Mouse (Mus musculus) hematopoietic stem cell, adult 5-6 weeks (primary cell): ENCODE results near the gene Deaf1. TPM values are rescaled to one million over a fixed set of nuclear protein-coding genes. Genes with fewer than 3 reads are reported as not detected.

Experiments used
- total RNA-seq: library from RNA; stranded (forward); fragments of 172-1452, 232-1000 nt; gene quantifications from 2 replicates; pipeline ENCODE4 v1.2.3, GENCODE M21; 2017

Gene Deaf1
- total RNA-seq, 1 experiment from 2014 or later: 25.8 TPM

Other genes starting within 250 kb of the Deaf1 start
- 1.2 and 2.3 TPM in 2 replicates for gene Pkp3, start 249.5 kb downstream of the Deaf1 start, total RNA-seq
- 22.0 and 32.5 TPM in 2 replicates for gene Sigirr, start 227.1 kb downstream of the Deaf1 start, total RNA-seq
- not detected in 2 replicates for gene Ano9, start 209.9 kb downstream of the Deaf1 start, total RNA-seq
- gene Ptdss2, start 205.3 kb downstream of the Deaf1 start, total RNA-seq: 6.4 and 9.6 TPM in 2 replicates
- gene Rnh1, start 154.8 kb downstream of the Deaf1 start, total RNA-seq: 34.4 and 61.9 TPM in 2 replicates
- 15.0 and 19.7 TPM in 2 replicates for gene Hras, start 133.7 kb downstream of the Deaf1 start, total RNA-seq
- 0.60 and 0.75 TPM in 2 replicates for gene Lrrc56, start 133.5 kb downstream of the Deaf1 start, total RNA-seq
- gene Lmntd2, start 113.6 kb downstream of the Deaf1 start, total RNA-seq: 1.6 TPM in 1 of 2 replicates, not detected in the other
- gene Rassf7, start 111.8 kb downstream of the Deaf1 start, total RNA-seq: 4.9 and 5.1 TPM in 2 replicates
- gene Phrf1, start 98.9 kb downstream of the Deaf1 start, total RNA-seq: 52.5 and 77.3 TPM in 2 replicates
- 15.4 and 26.7 TPM in 2 replicates for gene Irf7, start 61.2 kb downstream of the Deaf1 start, total RNA-seq
- not detected in 2 replicates for gene Cdhr5, start 50.9 kb downstream of the Deaf1 start, total RNA-seq
- not detected in 2 replicates for gene Sct, start 48.6 kb downstream of the Deaf1 start, total RNA-seq
- not detected in 2 replicates for gene Drd4, start 35.7 kb downstream of the Deaf1 start, total RNA-seq
- 10.5 and 12.6 TPM in 2 replicates for gene Tmem80, start within 50 bp of the Deaf1 start, total RNA-seq
- 4.4 and 4.7 TPM in 2 replicates for gene Eps8l2, start 11.2 kb upstream of the Deaf1 start, total RNA-seq
- 227 and 363 TPM in 2 replicates for gene Taldo1, start 64.5 kb upstream of the Deaf1 start, total RNA-seq
- gene Gatd1, start 86.4 kb upstream of the Deaf1 start, total RNA-seq: 18.4 and 20.4 TPM in 2 replicates
- gene Cend1, start 101.8 kb upstream of the Deaf1 start, total RNA-seq: not detected in 2 replicates
- gene Slc25a22, start 110.2 kb upstream of the Deaf1 start, total RNA-seq: 8.0 and 9.7 TPM in 2 replicates
- 6.5 and 8.5 TPM in 2 replicates for gene Pidd1, start 116.3 kb upstream of the Deaf1 start, total RNA-seq
- 1,528 and 3,641 TPM in 2 replicates for gene Rplp2, start 119.7 kb upstream of the Deaf1 start, total RNA-seq
- gene Pnpla2, start 127.5 kb upstream of the Deaf1 start, total RNA-seq: 15.1 and 15.5 TPM in 2 replicates
- gene Cracr2b, start 133.4 kb upstream of the Deaf1 start, total RNA-seq: 5.2 and 8.4 TPM in 2 replicates
- gene Cd151, start 139.7 kb upstream of the Deaf1 start, total RNA-seq: 45.0 and 46.6 TPM in 2 replicates
- gene Polr2l, start 147.4 kb upstream of the Deaf1 start, total RNA-seq: 26.8 and 30.0 TPM in 2 replicates
- 61.4 and 81.5 TPM in 2 replicates for gene Tspan4, start 147.6 kb upstream of the Deaf1 start, total RNA-seq
- 16.6 and 26.5 TPM in 2 replicates for gene Chid1, start 212.2 kb upstream of the Deaf1 start, total RNA-seq
- 38.4 and 40.7 TPM in 2 replicates for gene Ap2a2, start 234.5 kb upstream of the Deaf1 start, total RNA-seq